Mouse (Mus musculus): ENCODE measurements around the gene Scgb1b24. TPM values are rescaled to one million over a fixed set of nuclear protein-coding genes. Genes with fewer than 3 reads are reported as not detected.

The Scgb1b24 gene
- polyA plus RNA-seq (2012; rRNA removed), result not detected in 2 replicates

DNA sequence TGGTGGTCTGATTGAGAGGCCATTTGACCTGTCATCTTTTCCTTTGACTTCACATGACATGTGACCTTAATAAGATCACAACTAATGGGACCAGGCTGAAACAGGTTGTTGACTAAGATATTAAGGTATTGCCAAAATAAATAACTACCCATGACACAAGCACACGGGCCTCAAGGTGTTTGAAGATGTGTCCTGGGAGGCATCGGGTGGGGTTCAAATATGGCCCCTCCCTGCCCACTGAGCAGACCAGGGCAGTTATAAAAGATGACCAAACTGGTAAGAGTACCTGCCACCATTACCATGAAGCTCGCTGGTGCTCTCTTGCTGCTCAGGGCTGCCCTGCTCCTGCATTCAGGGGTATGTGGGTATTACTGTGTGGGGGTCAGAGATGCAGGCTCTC, at the start of gene Scgb1b24:
Gene Scgb1b24, plus strand, starts transcription at position 301 of the 400 bp plus-strand sequence.
- TF ChIP-seq POLR2A (IDR thresholded peaks at IDR 0.05; ENCODE audit: low read depth, low read length), result no peak
- TF ChIP-seq CTCF (IDR thresholded peaks at IDR 0.05; ENCODE audit: extremely low read depth, insufficient read depth, insufficient read length, insufficient replicate concordance), result no peak
- WGBS, result 76% methylated on average over 3 of the region's 3 CpGs

DNA sequence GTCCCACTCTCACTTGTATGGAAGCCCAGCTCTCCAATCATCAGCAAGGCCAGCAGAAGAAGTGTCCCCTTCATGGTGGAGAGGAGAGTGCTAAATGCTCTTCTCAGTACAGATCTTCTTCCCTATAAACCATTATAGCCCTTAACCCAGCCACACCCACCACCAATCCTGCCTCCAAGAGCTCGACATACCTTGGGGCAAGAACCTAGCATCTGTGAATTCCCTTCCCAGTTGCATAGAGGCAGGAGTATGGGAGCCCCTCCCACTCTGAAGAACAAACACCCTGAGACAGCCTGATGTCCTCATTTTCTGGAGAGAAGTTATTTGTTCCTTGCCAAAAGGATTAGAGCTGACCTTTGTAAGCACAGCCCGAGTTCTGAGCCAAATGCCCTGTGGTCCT, 4.4 kb upstream of the Scgb1b24 start, which contains the start of gene Scgb2b24:
Gene Scgb2b24, minus strand, starts transcription at position 101 of the 400 bp plus-strand sequence.
- Histone ChIP-seq H3K36me3 (ENCODE audit: control insufficient read depth, insufficient read depth, low read length) (no peaks in the 10 kb centered on the region), H3K4me1 (ENCODE audit: control insufficient read depth, insufficient read depth, insufficient read length) (no peaks in the 10 kb centered on the region), H3K4me3 (ENCODE audit: extremely low read depth, insufficient read depth, insufficient read length) (no peak within 1 kb of the TSS), H3K27ac (ENCODE audit: insufficient read depth, low read length) (no peak within 1 kb of the TSS), H3K27me3 (ENCODE audit: control insufficient read depth, insufficient read depth, low read length) (no peaks in the 10 kb centered on the region)
- WGBS, result 84% methylated on average over 2 of the region's 2 CpGs
- DNase-seq (ENCODE audit: low read depth in 1 of 2, low spot score in 2 of 2), result no peak
- TF ChIP-seq POLR2A (IDR thresholded peaks at IDR 0.05; ENCODE audit: low read depth, low read length) (no peak), CTCF (IDR thresholded peaks at IDR 0.05; ENCODE audit: extremely low read depth, insufficient read depth, insufficient read length, insufficient replicate concordance) (no peak)

More for the DNA sequence above, at the start of gene Scgb1b24:
- H3K36me3 ChIP-seq (ENCODE audit: control insufficient read depth, insufficient read depth, low read length), result no peaks in the 10 kb centered on the region
- no peak for DNase-seq (ENCODE audit: low read depth in 1 of 2, low spot score in 2 of 2)
- H3K27ac ChIP-seq (ENCODE audit: insufficient read depth, low read length), result no peak within 1 kb of the TSS
- H3K4me3 ChIP-seq (ENCODE audit: extremely low read depth, insufficient read depth, insufficient read length), result no peak within 1 kb of the TSS
- no peaks in the 10 kb centered on the region for H3K4me1 ChIP-seq (ENCODE audit: control insufficient read depth, insufficient read depth, insufficient read length)
- no peaks in the 10 kb centered on the region for H3K27me3 ChIP-seq (ENCODE audit: control insufficient read depth, insufficient read depth, low read length)

Other genes starting within 250 kb of the Scgb1b24 start
- not detected in 2 replicates for gene Scgb2b21, start 223.3 kb upstream of the Scgb1b24 start, polyA plus RNA-seq (2012; rRNA removed)
- not detected in 2 replicates for gene Scgb2b24, start 4.5 kb upstream of the Scgb1b24 start, polyA plus RNA-seq (2012; rRNA removed)
- not detected in 2 replicates for gene Scgb2b26, start 201.2 kb downstream of the Scgb1b24 start, polyA plus RNA-seq (2012; rRNA removed)

Measured in spleen, adult 2 months (tissue).